Mouse (Mus musculus) ES-Bruce4 (cell line): ENCODE results near the gene Xxylt1.
"Not testable (repeated sequence)": the region's sequence is repeated elsewhere in the genome, so short reads cannot be mapped to it uniquely, and the experiment has no call there.

Source experiments
- CTCF ChIP-seq: IDR thresholded peaks from one replicate; pipeline ENCODE4 v1.8.1; 2011; ENCODE audit warnings: low read depth, low read length
- POLR2A ChIP-seq: IDR thresholded peaks from one replicate; pipeline ENCODE4 v1.8.1; 2011; ENCODE audit warnings: low read length; ENCODE audit not compliant: insufficient read depth

- not testable (repeated sequence) for TF ChIP-seq CTCF, POLR2A
Observed at GRCm38 (mm10) chr16:31003592-31004320, 77.5 kb downstream of the Xxylt1 start.
